Mouse (Mus musculus) midbrain, embryonic 13.5 days (tissue): ENCODE measurements around the gene L1cam. TPM values are rescaled to one million over a fixed set of nuclear protein-coding genes. Genes with fewer than 3 reads are reported as not detected.

Experiments used
- ATAC-seq: fragments of 200-750 bp; cut with Nextera tagmentation; 2 replicates; pipeline ENCODE4 v1.8.0; 2017; ENCODE audit warnings: mild to moderate bottlenecking, moderate TSS enrichment, moderate library complexity
- H3K27ac ChIP-seq: fragments of 300-500 bp; sonication (generic); 2 replicates; pipeline ENCODE4 v1.5.1; 2015; ENCODE audit warnings: inconsistent platforms, mild to moderate bottlenecking, moderate library complexity
- H3K27me3 ChIP-seq: fragments of 300-500 bp; sonication (generic); 2 replicates; pipeline ENCODE4 v1.6.1; 2015; ENCODE audit warnings: mild to moderate bottlenecking, inconsistent platforms
- H3K36me3 ChIP-seq: fragments of 300-500 bp; sonication (generic); 2 replicates; pipeline ENCODE4 v1.6.1; 2015; ENCODE audit warnings: mild to moderate bottlenecking, inconsistent platforms
- H3K4me1 ChIP-seq: fragments of 300-500 bp; sonication (generic); replicated peaks from 2 replicates; pipeline ENCODE4 v1.6.1; 2015; ENCODE audit warnings: inconsistent platforms
- H3K4me2 ChIP-seq: fragments of 300-500 bp; sonication (generic); replicated peaks from 2 replicates; pipeline ENCODE4 v1.6.1; 2015; ENCODE audit warnings: moderate library complexity, mild to moderate bottlenecking, inconsistent platforms
- H3K4me3 ChIP-seq: fragments of 300-500 bp; sonication (generic); replicated peaks from 2 replicates; pipeline ENCODE4 v1.5.1; 2015; ENCODE audit warnings: mild to moderate bottlenecking, inconsistent platforms
- H3K9ac ChIP-seq: fragments of 300-500 bp; sonication (generic); replicated peaks from 2 replicates; pipeline ENCODE4 v1.6.1; 2015; ENCODE audit warnings: mild to moderate bottlenecking, inconsistent platforms
- H3K9me3 ChIP-seq: fragments of 300-500 bp; sonication (generic); 2 replicates; pipeline ENCODE4 v1.6.1; 2016; ENCODE audit warnings: mild to moderate bottlenecking, inconsistent platforms
- WGBS: fragments of 180-500 bp; shearing (Covaris S2); methylation state at CpG from one replicate; pipeline ENCODE4 v1.1.7; 2015; 5-methylcytosine and 5-hydroxymethylcytosine counted together
- polyA plus RNA-seq: library from polyadenylated mRNA; unstranded; fragments of >200 nt; fragmentation: Nextera tagmentation; extraction: Ambion mirVana; gene quantifications from 2 replicates; pipeline ENCODE4 v1.2.1, GENCODE M21; 2015

Gene L1cam
- polyA plus RNA-seq: 73.8 and 80.8 TPM in 2 replicates

DNA sequence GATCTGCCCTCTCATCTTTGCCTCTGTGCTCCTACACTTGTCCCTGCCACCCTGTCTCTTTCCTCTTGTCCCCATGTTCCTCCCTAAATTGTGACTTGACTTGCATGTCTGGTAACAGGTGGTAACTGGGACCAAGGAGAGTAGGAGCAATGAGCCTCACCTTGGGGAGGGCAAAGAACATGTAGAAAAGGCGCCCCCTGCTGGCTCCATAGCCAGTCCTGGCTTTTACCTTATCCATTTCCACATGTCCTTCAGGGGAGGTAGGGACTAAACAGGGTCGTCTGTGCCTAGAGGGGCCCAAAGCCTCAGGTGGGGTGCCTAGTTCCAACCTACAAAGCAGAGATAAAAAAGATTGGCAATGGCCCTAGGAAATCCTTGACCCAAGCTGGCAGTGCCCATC, at the start of gene L1cam:
L1cam (minus strand) TSS at position 387 of the 400 bp plus-strand sequence.
- Histone ChIP-seq H3K27ac (no peak within 1 kb of the TSS), H3K9ac (no peak within 1 kb of the TSS), H3K27me3 (no peaks in the 10 kb centered on the region), H3K9me3 (no peaks in the 10 kb centered on the region), H3K4me2 (no peak within 1 kb of the TSS), H3K4me3 (no peak within 1 kb of the TSS), H3K4me1 (no peaks in the 10 kb centered on the region), H3K36me3 (no peaks in the 10 kb centered on the region)
- ATAC-seq: peak; percentile 55; the same call in 1 of the 2 replicates
- WGBS: 25% methylated on average over 2 of the region's 2 CpGs

- Histone ChIP-seq H3K9ac (no peak overlapping the region), H3K27ac (no peak overlapping the region), H3K4me1 (no peaks in the 10 kb centered on the region), H3K4me2 (no peak overlapping the region), H3K9me3 (no peaks in the 10 kb centered on the region), H3K4me3 (no peak overlapping the region), H3K36me3 (peaks cover 56% of the 10 kb centered on the region), H3K27me3 (no peaks in the 10 kb centered on the region)
- no peak for ATAC-seq
- 84% methylated on average over 2 of the region's 2 CpGs for WGBS
Observed at GRCm38 (mm10) chrX:73942294-73942693, 46.4 kb upstream of the L1cam start.

- no peak overlapping the region for H3K4me2 ChIP-seq
- H3K27me3 ChIP-seq: no peaks in the 10 kb centered on the region
- no peak overlapping the region for H3K27ac ChIP-seq
- H3K4me1 ChIP-seq: no peaks in the 10 kb centered on the region
- H3K9ac ChIP-seq: no peak overlapping the region
- H3K36me3 ChIP-seq: peaks cover 52% of the 10 kb centered on the region
- no peak overlapping the region for H3K4me3 ChIP-seq
- no peak for ATAC-seq
- WGBS: 93% methylated on average over 2 of the region's 2 CpGs
- H3K9me3 ChIP-seq: no peaks in the 10 kb centered on the region
Observed at GRCm38 (mm10) chrX:73941860-73942259, 46.0 kb upstream of the L1cam start.

GRCm38 (mm10) chrX:73931871-73932270, 36.0 kb upstream of the L1cam start:
- Histone ChIP-seq H3K9me3 (no peaks in the 10 kb centered on the region), H3K9ac (no peak overlapping the region), H3K27ac (no peak overlapping the region), H3K4me2 (no peak overlapping the region), H3K4me3 (no peak overlapping the region), H3K4me1 (no peaks in the 10 kb centered on the region), H3K27me3 (no peaks in the 10 kb centered on the region), H3K36me3 (no peaks in the 10 kb centered on the region)
- WGBS: 85% methylated on average over 2 of the region's 2 CpGs
- no peak for ATAC-seq

GRCm38 (mm10) chrX:73930402-73931062, 34.6 kb upstream of the L1cam start, which contains the start of gene Renbp:
Gene Renbp, minus strand, starts transcription at chrX:73930850.
- no peaks in the 10 kb centered on the region for H3K27me3 ChIP-seq
- no peak within 1 kb of the TSS for H3K27ac ChIP-seq
- no peaks in the 10 kb centered on the region for H3K9me3 ChIP-seq
- no peaks in the 10 kb centered on the region for H3K36me3 ChIP-seq
- H3K4me2 ChIP-seq: 0 out of 2 replicates have a peak within 1 kb of the TSS, but pooled peaks have one; percentile 2
- H3K4me1 ChIP-seq: no peaks in the 10 kb centered on the region
- 49% methylated on average over 17 of the region's 17 CpGs for WGBS
- ATAC-seq: peak; percentile 62
- H3K4me3 ChIP-seq: no peak within 1 kb of the TSS
- H3K9ac ChIP-seq: no peak within 1 kb of the TSS

- peaks cover 10% of the 10 kb centered on the region for H3K4me1 ChIP-seq
- peaks cover 15% of the 10 kb centered on the region; the same call in 1 of the 2 replicates for H3K36me3 ChIP-seq
- peak overlapping the region; percentile 74; the same call in 1 of the 2 replicates for H3K27ac ChIP-seq
- no peaks in the 10 kb centered on the region for H3K9me3 ChIP-seq
- peak overlapping the region; percentile 64 for H3K9ac ChIP-seq
- no peaks in the 10 kb centered on the region for H3K27me3 ChIP-seq
- peak overlapping the region; percentile 58 for H3K4me3 ChIP-seq
- no peak for ATAC-seq
- 82% methylated on average over 8 of the region's 8 CpGs for WGBS
- peak overlapping the region; percentile 65 for H3K4me2 ChIP-seq
Observed at GRCm38 (mm10) chrX:73922550-73922882, 26.6 kb upstream of the L1cam start.

- H3K27ac ChIP-seq: peak within 1 kb of the TSS; percentile 79
- peaks cover 10% of the 10 kb centered on the region for H3K4me1 ChIP-seq
- whole genome bisulfite sequencing: 23% methylated on average over 43 of the region's 43 CpGs
- H3K9me3 ChIP-seq: no peaks in the 10 kb centered on the region
- peak within 1 kb of the TSS; percentile 58 for H3K4me3 ChIP-seq
- H3K4me2 ChIP-seq: peak within 1 kb of the TSS; percentile 70
- peak within 1 kb of the TSS; percentile 76 for H3K9ac ChIP-seq
- peak; percentile 99 for ATAC-seq
- H3K36me3 ChIP-seq: peaks cover 19% of the 10 kb centered on the region; the same call in 1 of the 2 replicates
- H3K27me3 ChIP-seq: no peaks in the 10 kb centered on the region
Observed at GRCm38 (mm10) chrX:73921823-73922549, 26.1 kb upstream of the L1cam start, which contains the start of the genes Arhgap4 and Naa10. Gene Arhgap4, minus strand, starts transcription at chrX:73921870. Gene Naa10, minus strand, starts transcription at chrX:73921944.

DNA sequence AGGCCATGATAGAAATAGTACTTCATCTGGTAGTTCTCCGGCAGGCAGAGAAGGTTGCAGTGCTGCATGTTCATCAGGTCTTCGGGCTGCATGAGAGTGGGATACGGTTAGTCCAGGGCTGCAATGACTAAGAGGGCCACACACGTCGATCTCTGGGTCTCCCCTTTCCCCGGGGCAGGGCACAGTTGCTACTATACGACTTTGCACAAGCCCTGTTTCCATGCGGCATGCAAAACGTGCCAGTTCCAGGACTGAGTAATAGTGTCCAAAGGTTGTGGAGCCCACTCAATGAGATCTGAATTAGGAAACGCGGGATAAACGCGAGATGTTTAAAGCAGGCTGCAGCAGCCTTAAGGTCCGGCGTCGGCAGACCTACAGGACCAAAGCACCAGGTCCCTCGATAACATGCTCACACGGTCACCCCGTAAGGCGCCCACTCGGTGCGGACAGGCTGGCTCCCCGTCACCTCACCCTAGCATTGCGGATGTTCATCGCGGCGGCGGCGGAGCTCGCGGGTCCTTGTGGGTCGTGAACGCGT, 25.4 kb upstream of the L1cam start:
- peak overlapping the region; percentile 70 for H3K4me2 ChIP-seq
- H3K4me1 ChIP-seq: peaks cover 10% of the 10 kb centered on the region
- peaks cover 19% of the 10 kb centered on the region; the same call in 1 of the 2 replicates for H3K36me3 ChIP-seq
- H3K27ac ChIP-seq: peak overlapping the region; percentile 79
- WGBS: 25% methylated on average over 34 of the region's 34 CpGs
- no peaks in the 10 kb centered on the region for H3K9me3 ChIP-seq
- H3K27me3 ChIP-seq: no peaks in the 10 kb centered on the region
- peak overlapping the region; percentile 76 for H3K9ac ChIP-seq
- ATAC-seq: peak; percentile 51
- peak overlapping the region; percentile 58 for H3K4me3 ChIP-seq

- Histone ChIP-seq H3K4me3 (no peak overlapping the region), H3K27ac (no peak overlapping the region), H3K4me1 (peaks cover 17% of the 10 kb centered on the region), H3K9ac (no peak overlapping the region), H3K9me3 (no peaks in the 10 kb centered on the region), H3K27me3 (no peaks in the 10 kb centered on the region), H3K4me2 (no peak overlapping the region), H3K36me3 (peaks cover 19% of the 10 kb centered on the region; the same call in 1 of the 2 replicates)
- ATAC-seq: no peak
- 82% methylated on average over 5 of the region's 5 CpGs for WGBS
Observed at GRCm38 (mm10) chrX:73918631-73919030, 22.7 kb upstream of the L1cam start.

DNA sequence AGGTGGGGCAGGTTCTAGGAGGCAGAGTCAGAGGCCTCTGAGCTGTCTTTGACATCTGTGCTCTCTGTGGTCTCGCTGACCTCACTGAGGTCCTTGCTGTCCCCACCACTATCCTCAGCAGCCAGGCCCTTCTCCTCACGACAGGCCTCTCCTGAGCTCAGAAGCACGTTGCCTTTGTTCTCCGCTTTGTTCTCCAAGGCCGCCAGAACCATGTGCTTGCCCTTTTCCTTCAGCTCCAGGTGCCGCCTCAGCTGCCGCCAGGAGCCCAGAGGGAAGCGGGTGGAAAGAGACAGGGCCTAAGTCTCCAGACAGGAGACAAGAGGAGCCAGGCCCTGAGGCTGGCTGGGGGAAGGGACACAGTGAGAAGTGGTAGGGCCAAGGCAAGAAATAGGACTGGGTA, 21.0 kb upstream of the L1cam start:
- no peak overlapping the region for H3K4me3 ChIP-seq
- no peaks in the 10 kb centered on the region for H3K9me3 ChIP-seq
- no peak overlapping the region for H3K27ac ChIP-seq
- ATAC-seq: no peak
- 76% methylated on average over 8 of the region's 8 CpGs for WGBS
- H3K4me2 ChIP-seq: no peak overlapping the region
- no peaks in the 10 kb centered on the region for H3K27me3 ChIP-seq
- H3K9ac ChIP-seq: no peak overlapping the region
- H3K4me1 ChIP-seq: peaks cover 17% of the 10 kb centered on the region
- peaks cover 19% of the 10 kb centered on the region; the same call in 1 of the 2 replicates for H3K36me3 ChIP-seq

DNA sequence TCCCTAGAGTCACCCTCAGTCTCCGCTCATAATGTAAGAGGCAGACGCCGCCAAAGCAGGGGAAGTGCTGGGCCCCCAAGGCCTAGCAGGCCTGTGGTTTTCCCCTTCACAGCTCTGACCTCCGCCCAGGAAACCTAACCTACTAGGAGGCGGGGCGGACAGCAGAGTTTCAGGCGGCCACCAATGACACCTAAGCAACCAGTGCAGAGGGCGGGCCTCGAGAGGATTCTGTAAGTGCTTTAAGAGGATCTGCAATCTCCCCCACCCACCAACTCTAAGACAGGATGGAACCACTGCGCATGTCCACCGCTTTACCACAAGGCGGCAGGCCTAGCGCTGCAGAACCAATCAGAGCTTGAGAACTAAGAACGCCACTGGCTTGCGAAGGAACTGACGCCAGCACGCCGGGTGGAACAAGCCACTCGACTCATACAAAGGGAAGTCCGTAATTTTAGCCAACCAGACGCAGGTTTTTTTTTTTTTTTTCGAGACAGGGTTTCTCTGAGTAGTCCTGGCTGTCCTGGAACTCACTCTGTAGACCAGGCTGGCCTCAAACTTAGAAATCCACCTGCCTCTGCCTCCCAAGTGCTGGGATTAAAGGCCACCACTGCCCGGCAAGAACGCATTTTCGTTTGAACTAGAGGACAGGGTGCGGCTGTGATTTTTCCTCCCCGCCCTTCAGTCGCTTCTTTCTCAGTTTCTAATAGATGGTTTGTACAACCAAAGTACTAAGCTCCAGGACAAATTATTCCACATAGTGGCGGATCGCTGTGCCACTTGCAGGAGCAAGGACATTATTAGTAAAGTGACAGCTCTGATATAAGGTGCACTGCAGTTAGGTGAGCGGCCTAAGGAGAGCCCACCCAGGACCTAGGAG, 19.2 kb upstream of the L1cam start:
- peak; percentile 97 for ATAC-seq
- no peaks in the 10 kb centered on the region for H3K27me3 ChIP-seq
- 30% methylated on average over 31 of the region's 31 CpGs for WGBS

More for the DNA sequence above, 19.2 kb upstream of the L1cam start:
- no peaks in the 10 kb centered on the region for H3K9me3 ChIP-seq
- peak overlapping the region; percentile 23; the same call in 1 of the 2 replicates for H3K9ac ChIP-seq
- peak overlapping the region; percentile 21 for H3K4me3 ChIP-seq
- H3K4me2 ChIP-seq: peak overlapping the region; percentile 44
- H3K27ac ChIP-seq: peak overlapping the region; percentile 82
- H3K36me3 ChIP-seq: peaks cover 19% of the 10 kb centered on the region; the same call in 1 of the 2 replicates
- H3K4me1 ChIP-seq: peaks cover 14% of the 10 kb centered on the region; the same call in 1 of the 2 replicates
